Mouse (Mus musculus) hindbrain, embryonic 10.5 days (tissue): ENCODE results near the gene Ttll5. TPM values are rescaled to one million over a fixed set of nuclear protein-coding genes. Genes with fewer than 3 reads are reported as not detected.

Source experiments
- DNase-seq: peaks from one replicate; pipeline ENCODE4 v3.0.0-alpha.2; 2017; ENCODE audit warnings: low spot score
- H3K27ac ChIP-seq: fragments of 300-500 bp; sonication (generic); 2 replicates; pipeline ENCODE4 v1.5.1; 2016; ENCODE audit warnings: mild to moderate bottlenecking, moderate library complexity
- H3K27me3 ChIP-seq: fragments of 300-500 bp; sonication (generic); 2 replicates; pipeline ENCODE4 v1.6.1; 2016; ENCODE audit warnings: mild to moderate bottlenecking; ENCODE audit not compliant: poor library complexity, insufficient read depth, severe bottlenecking
- H3K36me3 ChIP-seq: fragments of 300-500 bp; sonication (generic); 2 replicates; pipeline ENCODE4 v1.6.1; 2016; ENCODE audit warnings: mild to moderate bottlenecking, moderate library complexity
- H3K4me1 ChIP-seq: fragments of 300-500 bp; sonication (generic); replicated peaks from 2 replicates; pipeline ENCODE4 v1.6.1; 2016; ENCODE audit warnings: mild to moderate bottlenecking
- H3K4me3 ChIP-seq: fragments of 300-500 bp; sonication (generic); 2 replicates; pipeline ENCODE4 v1.5.1; 2016; ENCODE audit warnings: mild to moderate bottlenecking, moderate library complexity
- H3K9me3 ChIP-seq: fragments of 300-500 bp; sonication (generic); 2 replicates; pipeline ENCODE4 v1.6.1; 2016; ENCODE audit warnings: mild to moderate bottlenecking, moderate library complexity
- WGBS: fragments of 180-500 bp; shearing (Covaris S2); methylation state at CpG from one replicate; pipeline ENCODE4 v1.1.7; 2016; 5-methylcytosine and 5-hydroxymethylcytosine counted together
- polyA plus RNA-seq: library from polyadenylated mRNA; unstranded; fragments of >200 nt; fragmentation: Nextera tagmentation; extraction: Ambion mirVana; gene quantifications from 2 replicates; pipeline ENCODE4 v1.2.1, GENCODE M21; 2016

Gene Ttll5
- polyA plus RNA-seq, 1 experiment from 2014 or later, result 18.3 TPM

GRCm38 (mm10) chr12:85903986-85904385 lies 79.5 kb downstream of the Ttll5 start:
- Histone ChIP-seq H3K9me3 (no peaks in the 10 kb centered on the region), H3K27ac (no peak overlapping the region), H3K4me1 (0 out of 2 replicates have a peak, but pooled peaks cover 5% of the 10 kb centered on the region), H3K36me3 (peaks cover 39% of the 10 kb centered on the region), H3K27me3 (no peaks in the 10 kb centered on the region), H3K4me3 (no peak overlapping the region)
- DNase-seq, result no peak
- WGBS, result 88% methylated on average over 6 of the region's 6 CpGs

GRCm38 (mm10) chr12:85905666-85906065 lies 81.2 kb downstream of the Ttll5 start:
- no peaks in the 10 kb centered on the region for H3K9me3 ChIP-seq
- no peak for DNase-seq
- H3K36me3 ChIP-seq, result peaks cover 32% of the 10 kb centered on the region
- no peaks in the 10 kb centered on the region for H3K27me3 ChIP-seq
- H3K4me1 ChIP-seq, result 0 out of 2 replicates have a peak, but pooled peaks cover 5% of the 10 kb centered on the region
- no peak overlapping the region for H3K27ac ChIP-seq
- WGBS, result 95% methylated on average over 2 of the region's 2 CpGs
- no peak overlapping the region for H3K4me3 ChIP-seq

GRCm38 (mm10) chr12:85907896-85908295 lies 83.4 kb downstream of the Ttll5 start:
- H3K27me3 ChIP-seq, result no peaks in the 10 kb centered on the region
- no peak overlapping the region for H3K27ac ChIP-seq
- no peaks in the 10 kb centered on the region for H3K9me3 ChIP-seq
- DNase-seq, result no peak
- WGBS, result 52% methylated on average over 3 of the region's 3 CpGs
- H3K36me3 ChIP-seq, result peaks cover 17% of the 10 kb centered on the region
- H3K4me3 ChIP-seq, result no peak overlapping the region
- H3K4me1 ChIP-seq, result 0 out of 2 replicates have a peak, but pooled peaks cover 5% of the 10 kb centered on the region

- no peaks in the 10 kb centered on the region for H3K9me3 ChIP-seq
- peaks cover 18% of the 10 kb centered on the region for H3K36me3 ChIP-seq
- H3K4me3 ChIP-seq, result no peak overlapping the region
- no peak overlapping the region for H3K27ac ChIP-seq
- H3K4me1 ChIP-seq, result 0 out of 2 replicates have a peak, but pooled peaks cover 5% of the 10 kb centered on the region
- no peaks in the 10 kb centered on the region for H3K27me3 ChIP-seq
- 85% methylated on average over 6 of the region's 6 CpGs for WGBS
- DNase-seq, result no peak
Measured at GRCm38 (mm10) chr12:85910811-85911210, 86.4 kb downstream of the Ttll5 start.

GRCm38 (mm10) chr12:85912712-85913504 lies 88.4 kb downstream of the Ttll5 start:
- no peak for DNase-seq
- no peaks in the 10 kb centered on the region for H3K9me3 ChIP-seq
- no peak overlapping the region for H3K27ac ChIP-seq
- WGBS, result 95% methylated on average over 13 of the region's 13 CpGs
- no peaks in the 10 kb centered on the region for H3K27me3 ChIP-seq
- no peaks in the 10 kb centered on the region for H3K4me1 ChIP-seq
- H3K36me3 ChIP-seq, result peaks cover 23% of the 10 kb centered on the region
- no peak overlapping the region for H3K4me3 ChIP-seq

- Histone ChIP-seq H3K27me3 (no peaks in the 10 kb centered on the region), H3K4me3 (no peak overlapping the region), H3K4me1 (no peaks in the 10 kb centered on the region), H3K27ac (no peak overlapping the region), H3K36me3 (peaks cover 35% of the 10 kb centered on the region), H3K9me3 (no peaks in the 10 kb centered on the region)
- WGBS, result 73% methylated on average over 4 of the region's 4 CpGs
- no peak for DNase-seq
Measured at GRCm38 (mm10) chr12:85926897-85927296, 102.4 kb downstream of the Ttll5 start.

GRCm38 (mm10) chr12:85928513-85928912 lies 104.1 kb downstream of the Ttll5 start:
- 92% methylated on average over 10 of the region's 10 CpGs for WGBS
- no peaks in the 10 kb centered on the region for H3K27me3 ChIP-seq
- H3K36me3 ChIP-seq, result peaks cover 38% of the 10 kb centered on the region
- no peaks in the 10 kb centered on the region for H3K9me3 ChIP-seq
- DNase-seq, result no peak
- no peaks in the 10 kb centered on the region for H3K4me1 ChIP-seq
- no peak overlapping the region for H3K4me3 ChIP-seq
- H3K27ac ChIP-seq, result no peak overlapping the region

GRCm38 (mm10) chr12:85929711-85930110 lies 105.3 kb downstream of the Ttll5 start:
- no peak for DNase-seq
- WGBS, result 80% methylated on average over 4 of the region's 4 CpGs

GRCm38 (mm10) chr12:85930713-85931112 lies 106.3 kb downstream of the Ttll5 start:
- WGBS, result 91% methylated on average over 3 of the region's 3 CpGs

More at GRCm38 (mm10) chr12:85929711-85930110, 105.3 kb downstream of the Ttll5 start:
- Histone ChIP-seq H3K36me3 (peaks cover 41% of the 10 kb centered on the region), H3K4me1 (no peaks in the 10 kb centered on the region), H3K27me3 (no peaks in the 10 kb centered on the region), H3K27ac (no peak overlapping the region), H3K4me3 (no peak overlapping the region), H3K9me3 (no peaks in the 10 kb centered on the region)

GRCm38 (mm10) chr12:85933241-85933640 lies 108.8 kb downstream of the Ttll5 start:
- WGBS, result 86% methylated on average over 10 of the region's 10 CpGs
- H3K27ac ChIP-seq, result no peak overlapping the region
- no peak for DNase-seq
- H3K9me3 ChIP-seq, result no peaks in the 10 kb centered on the region
- no peak overlapping the region for H3K4me3 ChIP-seq
- H3K36me3 ChIP-seq, result peaks cover 21% of the 10 kb centered on the region
- H3K27me3 ChIP-seq, result no peaks in the 10 kb centered on the region
- no peaks in the 10 kb centered on the region for H3K4me1 ChIP-seq

More at GRCm38 (mm10) chr12:85930713-85931112, 106.3 kb downstream of the Ttll5 start:
- H3K27ac ChIP-seq, result no peak overlapping the region
- no peaks in the 10 kb centered on the region for H3K27me3 ChIP-seq
- H3K4me1 ChIP-seq, result no peaks in the 10 kb centered on the region
- peaks cover 36% of the 10 kb centered on the region for H3K36me3 ChIP-seq
- H3K4me3 ChIP-seq, result no peak overlapping the region
- no peak for DNase-seq
- no peaks in the 10 kb centered on the region for H3K9me3 ChIP-seq

- Histone ChIP-seq H3K9me3 (no peaks in the 10 kb centered on the region), H3K27me3 (no peaks in the 10 kb centered on the region), H3K4me3 (no peak overlapping the region), H3K36me3 (peaks cover 20% of the 10 kb centered on the region), H3K27ac (no peak overlapping the region), H3K4me1 (no peaks in the 10 kb centered on the region)
- 93% methylated on average over 5 of the region's 5 CpGs for WGBS
- DNase-seq, result no peak
Measured at GRCm38 (mm10) chr12:85937384-85937783, 112.9 kb downstream of the Ttll5 start.

GRCm38 (mm10) chr12:85943456-85943855 lies 119.0 kb downstream of the Ttll5 start:
- H3K4me1 ChIP-seq, result 0 out of 2 replicates have a peak, but pooled peaks cover 3% of the 10 kb centered on the region
- H3K27me3 ChIP-seq, result no peaks in the 10 kb centered on the region
- H3K4me3 ChIP-seq, result no peak overlapping the region
- H3K9me3 ChIP-seq, result no peaks in the 10 kb centered on the region
- H3K36me3 ChIP-seq, result peaks cover 14% of the 10 kb centered on the region; the same call in 1 of the 2 replicates
- WGBS, result 65% methylated on average over 10 of the region's 10 CpGs
- H3K27ac ChIP-seq, result no peak overlapping the region
- DNase-seq, result no peak

- Histone ChIP-seq H3K27me3 (no peaks in the 10 kb centered on the region), H3K27ac (no peak overlapping the region), H3K9me3 (no peaks in the 10 kb centered on the region), H3K4me1 (0 out of 2 replicates have a peak, but pooled peaks cover 3% of the 10 kb centered on the region), H3K4me3 (no peak overlapping the region), H3K36me3 (peaks cover 12% of the 10 kb centered on the region; the same call in 1 of the 2 replicates)
- no peak for DNase-seq
- WGBS, result 91% methylated on average over 3 of the region's 3 CpGs
Measured at GRCm38 (mm10) chr12:85944419-85944818, 120.0 kb downstream of the Ttll5 start.
